Mouse (Mus musculus) midbrain, embryonic 12.5 days (tissue): Measurements from ENCODE around the gene Rybp. TPM values are rescaled to one million over a fixed set of nuclear protein-coding genes. Genes with fewer than 3 reads are reported as not detected.

ENCODE experiments used
- ATAC-seq: fragments of 200-750 bp; cut with Nextera tagmentation; 2 replicates; pipeline ENCODE4 v1.8.0; 2017; ENCODE audit warnings: low read depth, moderate TSS enrichment, moderate library complexity; ENCODE audit not compliant: low FRiP score
- H3K27ac ChIP-seq: fragments of 300-500 bp; sonication (generic); replicated peaks from 2 replicates; pipeline ENCODE4 v1.5.1; 2016; ENCODE audit warnings: mild to moderate bottlenecking
- H3K27me3 ChIP-seq: fragments of 300-500 bp; sonication (generic); 2 replicates; pipeline ENCODE4 v1.6.1; 2016; ENCODE audit warnings: mild to moderate bottlenecking
- H3K36me3 ChIP-seq: fragments of 300-500 bp; sonication (generic); 2 replicates; pipeline ENCODE4 v1.6.1; 2016
- H3K4me1 ChIP-seq: fragments of 300-500 bp; sonication (generic); 2 replicates; pipeline ENCODE4 v1.6.1; 2016
- H3K4me2 ChIP-seq: fragments of 300-500 bp; sonication (generic); replicated peaks from 2 replicates; pipeline ENCODE4 v1.6.1; 2016; ENCODE audit warnings: mild to moderate bottlenecking, moderate library complexity
- H3K4me3 ChIP-seq: fragments of 300-500 bp; sonication (generic); 2 replicates; pipeline ENCODE4 v1.5.1; 2016; ENCODE audit warnings: mild to moderate bottlenecking
- H3K9ac ChIP-seq: fragments of 300-500 bp; sonication (generic); replicated peaks from 2 replicates; pipeline ENCODE4 v1.6.1; 2016; ENCODE audit warnings: mild to moderate bottlenecking, moderate library complexity
- H3K9me3 ChIP-seq: fragments of 300-500 bp; sonication (generic); 2 replicates; pipeline ENCODE4 v1.6.1; 2016; ENCODE audit warnings: mild to moderate bottlenecking
- WGBS: fragments of 180-500 bp; shearing (Covaris S2); methylation state at CpG from one replicate; pipeline ENCODE4 v1.1.7; 2016; 5-methylcytosine and 5-hydroxymethylcytosine counted together
- polyA plus RNA-seq: library from polyadenylated mRNA; unstranded; fragments of >200 nt; fragmentation: Nextera tagmentation; extraction: Ambion mirVana; gene quantifications from 2 replicates; pipeline ENCODE4 v1.2.1, GENCODE M21; 2016

Rybp gene
- polyA plus RNA-seq, 1 experiment from 2014 or later, result 19.0 TPM

DNA sequence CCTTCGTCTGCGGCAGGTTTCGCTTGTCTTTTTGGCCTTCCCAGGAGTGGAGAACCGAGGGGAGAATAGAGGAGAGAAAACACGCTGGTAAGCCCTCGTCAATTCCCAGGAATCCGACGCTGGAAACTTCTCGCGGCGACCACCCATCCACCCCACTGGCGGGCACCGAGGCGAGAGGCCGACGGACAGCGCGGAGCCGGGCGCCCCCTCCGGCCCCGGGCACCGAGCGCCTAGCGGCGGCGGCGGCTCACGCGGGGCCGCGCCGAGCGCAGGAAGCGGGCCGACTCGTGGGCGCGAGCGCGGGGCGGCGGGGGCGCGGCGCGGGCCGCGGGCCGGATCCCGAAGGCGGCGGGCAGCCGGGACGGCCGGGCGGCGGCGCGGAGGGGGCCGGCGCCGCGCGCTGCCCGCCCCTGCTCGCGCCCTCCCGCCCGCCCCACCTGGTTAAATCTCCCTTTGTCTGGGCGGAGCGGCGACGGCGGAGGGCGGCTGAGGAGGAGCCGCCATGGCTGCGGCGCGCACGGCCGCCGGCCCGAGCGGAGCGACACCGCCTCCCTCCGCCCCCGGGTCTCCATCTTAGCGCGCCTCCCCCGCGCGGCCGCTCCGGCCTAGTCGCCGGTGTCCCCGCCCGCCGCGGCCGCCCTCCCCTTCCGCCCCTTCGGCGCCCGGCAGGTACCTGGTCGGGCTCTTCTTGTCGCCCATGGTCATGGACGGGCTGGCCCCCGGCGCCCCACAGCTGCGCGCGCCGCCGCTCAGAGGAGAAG is 532 bp downstream of the Rybp start:
- Histone ChIP-seq H3K27me3 (peaks cover 32% of the 10 kb centered on the region), H3K9me3 (no peaks in the 10 kb centered on the region), H3K4me1 (peaks cover 27% of the 10 kb centered on the region), H3K27ac (peak overlapping the region; percentile 98), H3K36me3 (no peaks in the 10 kb centered on the region), H3K4me3 (peak overlapping the region; percentile 86), H3K9ac (peak overlapping the region; percentile 90), H3K4me2 (peak overlapping the region; percentile 73)
- peak; percentile 81 for ATAC-seq
- WGBS, result 0% methylated on average over 44 of the region's 117 CpGs

DNA sequence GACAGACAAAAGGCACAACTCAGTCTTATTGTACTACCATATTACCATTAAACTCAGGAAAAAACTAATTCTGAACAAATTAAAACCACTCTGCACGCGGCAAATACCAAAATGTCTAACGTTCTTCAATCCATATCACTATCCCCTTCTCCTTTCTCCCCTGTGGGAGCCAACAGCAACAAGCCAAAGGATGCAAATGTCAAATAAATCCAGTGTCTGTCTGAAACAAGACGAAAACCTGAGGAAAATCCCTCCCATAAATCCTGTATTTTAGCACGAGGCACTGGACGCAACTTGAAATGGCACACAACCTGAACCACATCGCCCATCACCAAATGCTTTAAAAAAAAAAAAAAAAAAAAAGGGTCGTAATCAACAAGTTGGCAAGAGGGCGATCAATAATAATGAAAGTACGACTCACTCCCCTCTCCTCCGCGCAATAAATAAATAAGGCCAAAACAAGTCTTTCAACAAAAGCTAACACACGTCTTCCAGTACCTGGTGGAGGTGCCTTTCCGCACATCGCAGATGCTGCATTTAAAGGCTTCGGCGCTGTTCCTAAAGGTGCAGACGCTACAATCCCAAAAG is 1.2 kb downstream of the Rybp start:
- Histone ChIP-seq H3K36me3 (no peaks in the 10 kb centered on the region), H3K4me1 (peaks cover 27% of the 10 kb centered on the region), H3K27me3 (peaks cover 30% of the 10 kb centered on the region), H3K9me3 (no peaks in the 10 kb centered on the region), H3K4me3 (peak overlapping the region; percentile 86), H3K9ac (peak overlapping the region; percentile 90), H3K4me2 (peak overlapping the region; percentile 73), H3K27ac (peak overlapping the region; percentile 98)
- no peak for ATAC-seq
- WGBS, result under 1% methylated on average over 18 of the region's 18 CpGs

DNA sequence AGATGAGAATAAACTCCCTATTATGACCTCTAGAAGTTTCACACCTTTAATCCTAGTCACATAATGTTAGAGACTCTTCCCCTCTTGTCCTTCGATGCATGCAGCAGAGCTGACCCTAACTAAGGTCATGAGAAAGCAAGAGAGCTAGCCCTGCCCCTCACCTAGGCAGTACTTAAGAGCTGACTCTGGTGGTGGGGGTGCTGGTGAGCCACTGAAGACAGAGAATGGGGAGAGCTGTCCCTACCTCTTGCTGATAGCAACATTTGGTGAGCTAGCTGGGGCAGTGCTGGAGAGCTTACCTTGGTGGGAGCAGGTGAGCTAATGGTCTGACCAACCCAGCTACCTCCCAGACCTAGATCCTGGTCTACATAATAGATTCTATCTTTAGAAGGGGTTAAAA is 8.4 kb downstream of the Rybp start:
- Histone ChIP-seq H3K4me1 (peaks cover 15% of the 10 kb centered on the region; the same call in 1 of the 2 replicates), H3K27me3 (no peaks in the 10 kb centered on the region), H3K9me3 (no peaks in the 10 kb centered on the region), H3K9ac (no peak overlapping the region), H3K36me3 (no peaks in the 10 kb centered on the region), H3K4me2 (no peak overlapping the region), H3K27ac (no peak overlapping the region), H3K4me3 (no peak overlapping the region)
- no peak for ATAC-seq
- WGBS, result 90% methylated on average over 1 of the region's 1 CpGs

DNA sequence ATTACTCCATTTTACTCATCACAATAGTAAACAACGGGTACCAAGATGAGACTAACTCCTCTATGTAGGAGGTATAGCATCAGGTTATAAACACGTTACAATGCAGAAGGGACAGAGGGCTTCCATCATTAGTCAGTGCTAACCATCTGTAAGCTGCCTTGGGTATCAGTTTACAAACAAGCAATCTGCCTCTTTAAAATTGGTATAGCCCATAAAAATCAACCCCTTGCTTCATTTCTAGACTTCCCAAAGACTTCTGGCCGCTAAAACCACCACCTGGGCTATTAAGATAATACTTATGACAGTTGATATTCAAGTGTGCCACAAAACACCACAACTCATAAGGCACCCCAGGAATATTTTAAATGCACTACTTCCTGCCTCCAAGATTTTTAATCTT is 10.9 kb downstream of the Rybp start:
- no peak overlapping the region for H3K4me3 ChIP-seq
- no peaks in the 10 kb centered on the region for H3K27me3 ChIP-seq
- 91% methylated on average over 3 of the region's 3 CpGs for WGBS
- no peaks in the 10 kb centered on the region for H3K36me3 ChIP-seq
- no peak overlapping the region for H3K4me2 ChIP-seq
- H3K27ac ChIP-seq, result no peak overlapping the region
- no peak for ATAC-seq
- no peaks in the 10 kb centered on the region for H3K9me3 ChIP-seq
- H3K4me1 ChIP-seq, result peaks cover 13% of the 10 kb centered on the region; the same call in 1 of the 2 replicates
- H3K9ac ChIP-seq, result no peak overlapping the region

DNA sequence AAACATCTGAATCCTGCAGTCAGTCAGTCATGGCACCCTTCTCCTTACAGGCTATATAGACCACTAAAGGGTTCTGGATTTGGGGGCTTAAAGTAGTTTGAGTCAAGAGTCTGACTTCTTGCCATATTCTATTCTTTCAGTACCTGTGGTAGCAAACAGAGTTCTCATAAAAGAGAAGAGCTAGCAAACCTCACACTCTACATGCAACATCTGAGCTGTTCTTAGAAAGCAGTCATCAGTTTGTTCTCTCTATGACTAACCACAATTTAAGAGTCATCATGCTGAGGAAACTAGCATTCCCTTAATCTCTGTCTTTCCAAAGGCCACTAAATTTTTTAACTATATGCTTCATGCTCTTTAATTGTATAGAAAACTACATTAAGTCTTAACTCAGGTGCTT is 11.6 kb downstream of the Rybp start:
- Histone ChIP-seq H3K9ac (no peak overlapping the region), H3K27me3 (no peaks in the 10 kb centered on the region), H3K36me3 (no peaks in the 10 kb centered on the region), H3K27ac (no peak overlapping the region), H3K4me2 (no peak overlapping the region), H3K4me1 (peaks cover 13% of the 10 kb centered on the region; the same call in 1 of the 2 replicates), H3K4me3 (no peak overlapping the region), H3K9me3 (no peaks in the 10 kb centered on the region)
- ATAC-seq, result no peak

DNA sequence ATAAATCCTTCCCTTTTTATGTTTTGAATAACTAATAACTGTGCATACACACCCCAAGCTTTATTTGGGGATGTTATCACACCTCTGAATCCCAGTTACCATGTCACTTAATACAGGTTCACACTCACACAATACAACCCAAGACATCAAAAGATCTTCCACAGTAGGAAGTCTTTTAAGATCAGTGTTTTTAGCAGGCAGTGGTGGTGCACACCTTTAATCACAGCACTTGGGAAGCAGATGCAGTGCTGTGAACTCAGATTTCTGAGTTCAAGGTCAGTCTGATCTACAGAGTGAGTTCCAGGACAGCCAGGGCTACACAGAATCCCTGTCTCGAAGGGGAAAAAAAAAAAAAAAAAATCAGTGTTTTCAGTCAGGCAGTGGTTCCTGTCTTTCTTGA is 13.7 kb downstream of the Rybp start:
- H3K27ac ChIP-seq, result no peak overlapping the region
- 74% methylated on average over 1 of the region's 1 CpGs for WGBS
- H3K27me3 ChIP-seq, result no peaks in the 10 kb centered on the region
- H3K4me1 ChIP-seq, result peaks cover 9% of the 10 kb centered on the region; the same call in 1 of the 2 replicates
- no peak for ATAC-seq
- no peak overlapping the region for H3K4me3 ChIP-seq
- no peak overlapping the region for H3K4me2 ChIP-seq
- H3K36me3 ChIP-seq, result no peaks in the 10 kb centered on the region
- no peaks in the 10 kb centered on the region for H3K9me3 ChIP-seq
- H3K9ac ChIP-seq, result no peak overlapping the region

DNA sequence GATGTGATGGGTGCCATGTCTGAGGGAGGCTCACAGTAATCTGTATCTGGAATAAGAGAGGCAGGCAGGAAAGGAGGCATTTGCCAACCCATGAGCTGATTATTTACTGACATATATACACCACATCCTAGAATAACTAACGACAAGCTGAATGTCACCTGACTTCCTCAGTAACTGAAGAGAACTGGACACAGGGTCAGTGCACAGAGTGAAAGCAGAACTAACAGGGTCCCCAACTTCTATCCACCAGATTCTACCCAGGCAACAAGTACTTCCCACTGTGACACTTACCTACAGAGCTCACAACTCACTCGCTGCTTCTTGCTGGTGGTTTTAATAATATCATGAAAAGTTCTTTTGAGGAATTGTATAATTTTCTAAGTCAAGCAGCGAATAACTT is 15.3 kb downstream of the Rybp start:
- no peak for ATAC-seq
- H3K4me1 ChIP-seq, result peaks cover 3% of the 10 kb centered on the region; the same call in 1 of the 2 replicates
- H3K4me3 ChIP-seq, result no peak overlapping the region
- H3K4me2 ChIP-seq, result no peak overlapping the region
- H3K9me3 ChIP-seq, result no peaks in the 10 kb centered on the region
- no peaks in the 10 kb centered on the region for H3K27me3 ChIP-seq
- H3K27ac ChIP-seq, result no peak overlapping the region
- WGBS, result 83% methylated on average over 3 of the region's 3 CpGs
- H3K9ac ChIP-seq, result no peak overlapping the region
- no peaks in the 10 kb centered on the region for H3K36me3 ChIP-seq

DNA sequence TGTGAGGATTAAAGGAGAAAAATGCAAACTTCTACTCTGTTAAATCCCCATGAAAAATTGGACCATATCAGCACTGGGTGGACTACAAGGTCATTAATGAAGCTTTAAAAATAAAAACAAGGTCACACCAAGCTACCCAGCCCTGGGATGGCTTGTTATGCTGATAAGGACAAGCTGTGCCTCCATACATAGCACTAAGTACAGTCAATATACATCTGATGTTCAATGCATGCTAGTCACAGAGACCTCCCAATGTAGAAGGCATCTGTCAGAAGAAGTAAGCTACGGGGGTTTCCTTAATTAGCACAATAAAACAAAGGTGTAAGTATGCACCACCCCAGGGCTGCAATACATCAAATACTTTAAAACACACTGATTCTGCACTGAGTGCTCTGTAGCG is 16.5 kb downstream of the Rybp start:
- ATAC-seq, result no peak
- no peak overlapping the region for H3K4me3 ChIP-seq
- no peak overlapping the region for H3K27ac ChIP-seq
- WGBS, result 88% methylated on average over 2 of the region's 2 CpGs
- H3K9me3 ChIP-seq, result no peaks in the 10 kb centered on the region
- H3K4me2 ChIP-seq, result no peak overlapping the region
- 0 out of 2 replicates have a peak, but pooled peaks cover 2% of the 10 kb centered on the region for H3K4me1 ChIP-seq
- H3K9ac ChIP-seq, result no peak overlapping the region
- H3K36me3 ChIP-seq, result no peaks in the 10 kb centered on the region
- no peaks in the 10 kb centered on the region for H3K27me3 ChIP-seq

DNA sequence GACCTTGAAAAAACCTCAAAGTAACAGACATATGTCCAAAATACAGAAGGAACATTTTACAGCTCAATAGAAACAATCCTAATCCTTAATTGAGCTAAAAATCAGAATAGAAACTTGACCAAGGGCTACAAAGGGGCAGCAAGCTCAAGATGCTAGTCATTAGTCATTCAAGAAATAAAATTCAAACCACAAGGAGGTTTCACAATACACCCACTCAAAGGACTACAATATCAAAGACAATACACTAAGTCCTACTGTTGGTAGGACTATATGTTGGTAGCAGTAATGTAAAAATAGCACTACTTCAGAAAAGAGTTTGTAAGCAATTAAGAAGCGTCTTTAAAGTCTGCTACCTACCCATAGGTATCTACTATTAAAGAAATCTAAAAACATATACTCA is 27.7 kb downstream of the Rybp start:
- Histone ChIP-seq H3K27ac (no peak overlapping the region), H3K9ac (no peak overlapping the region), H3K4me1 (peaks cover 6% of the 10 kb centered on the region; the same call in 1 of the 2 replicates), H3K27me3 (no peaks in the 10 kb centered on the region), H3K4me3 (no peak overlapping the region), H3K36me3 (no peaks in the 10 kb centered on the region), H3K9me3 (no peaks in the 10 kb centered on the region), H3K4me2 (no peak overlapping the region)
- 96% methylated on average over 1 of the region's 1 CpGs for WGBS
- no peak for ATAC-seq

DNA sequence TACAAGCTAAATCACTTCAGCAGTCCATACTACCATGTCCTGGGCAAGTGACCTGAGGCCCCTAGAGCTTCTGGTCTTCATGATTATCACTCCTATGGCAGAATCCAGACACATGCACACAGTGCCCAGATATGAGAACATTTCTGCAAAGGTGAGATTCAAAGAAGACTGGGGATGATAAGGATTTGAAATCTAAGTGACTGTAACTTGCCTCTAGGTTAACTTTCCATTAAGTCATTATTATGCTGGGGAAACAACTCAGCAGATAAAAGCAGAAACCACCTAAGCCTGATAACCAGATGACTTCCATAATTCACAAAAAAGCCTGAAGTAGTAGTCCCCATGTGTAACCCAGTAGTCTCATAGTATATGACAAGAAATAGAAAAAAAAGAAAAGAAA is 29.0 kb downstream of the Rybp start:
- Histone ChIP-seq H3K36me3 (no peaks in the 10 kb centered on the region), H3K4me1 (peaks cover 6% of the 10 kb centered on the region; the same call in 1 of the 2 replicates), H3K27me3 (no peaks in the 10 kb centered on the region), H3K9ac (no peak overlapping the region), H3K9me3 (no peaks in the 10 kb centered on the region), H3K27ac (no peak overlapping the region), H3K4me3 (no peak overlapping the region), H3K4me2 (no peak overlapping the region)
- ATAC-seq, result no peak

DNA sequence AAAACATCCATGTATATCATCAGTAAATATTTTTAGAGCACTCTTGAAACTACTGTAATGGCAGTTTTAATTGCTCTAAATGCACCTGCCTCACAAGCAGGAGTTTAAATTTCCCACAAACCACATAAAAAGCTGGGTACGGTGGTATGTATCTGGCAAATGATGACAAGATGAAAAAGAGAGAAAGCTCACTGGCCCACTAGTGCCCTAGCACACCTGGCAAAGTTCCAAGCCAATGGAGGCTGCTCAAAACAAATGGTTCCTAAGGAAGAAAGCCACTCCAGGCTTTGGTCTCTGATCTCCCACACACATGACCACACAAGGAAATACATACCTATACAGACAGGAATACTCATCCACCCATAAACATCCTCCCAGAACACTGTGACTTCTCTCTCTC is 31.9 kb downstream of the Rybp start:
- WGBS, result 86% methylated on average over 1 of the region's 1 CpGs
- no peak overlapping the region for H3K9ac ChIP-seq

DNA sequence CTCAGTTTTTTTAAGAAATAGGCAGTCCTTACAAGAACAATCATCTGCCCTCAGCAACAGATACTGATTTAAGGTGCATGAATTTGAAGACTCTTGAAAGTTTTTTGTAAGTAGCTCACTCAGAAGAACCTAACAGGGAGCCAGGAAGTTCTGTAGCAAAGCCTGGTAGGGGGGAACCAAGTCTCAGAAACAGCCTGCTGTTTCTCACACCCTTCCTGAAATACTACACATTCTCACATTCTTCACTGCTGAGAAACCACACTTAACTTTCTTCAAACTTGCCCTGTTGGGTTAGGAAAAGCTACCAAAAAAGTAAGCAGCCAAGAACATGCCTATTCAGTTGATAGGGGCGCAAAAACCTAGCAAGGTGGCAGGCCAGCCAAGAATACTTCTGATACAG is 32.6 kb downstream of the Rybp start:
- Histone ChIP-seq H3K4me2 (no peak overlapping the region), H3K27ac (no peak overlapping the region), H3K4me1 (peaks cover 6% of the 10 kb centered on the region; the same call in 1 of the 2 replicates), H3K27me3 (no peaks in the 10 kb centered on the region), H3K4me3 (no peak overlapping the region), H3K9ac (no peak overlapping the region), H3K36me3 (no peaks in the 10 kb centered on the region), H3K9me3 (no peaks in the 10 kb centered on the region)
- 93% methylated on average over 1 of the region's 1 CpGs for WGBS
- no peak for ATAC-seq

More for the DNA sequence above, 31.9 kb downstream of the Rybp start:
- Histone ChIP-seq H3K9me3 (no peaks in the 10 kb centered on the region), H3K27me3 (no peaks in the 10 kb centered on the region), H3K4me3 (no peak overlapping the region), H3K4me2 (no peak overlapping the region), H3K4me1 (peaks cover 6% of the 10 kb centered on the region; the same call in 1 of the 2 replicates), H3K27ac (no peak overlapping the region), H3K36me3 (no peaks in the 10 kb centered on the region)
- ATAC-seq, result no peak
